Mouse (Mus musculus): ENCODE measurements around the gene Ugt1a2. TPM values are rescaled to one million over a fixed set of nuclear protein-coding genes. Genes with fewer than 3 reads are reported as not detected.

The Ugt1a2 gene
- total and polyA plus RNA-seq, 2 experiments from 2014 or later, result not detected

- no peak for DNase-seq
- Histone ChIP-seq H3K27ac (ENCODE audit: low read depth, low read length) (no peak overlapping the region), H3K27me3 (ENCODE audit: insufficient read depth, low read length) (no peaks in the 10 kb centered on the region), H3K4me2 (ENCODE audit: low read depth) (no peak overlapping the region), H3K4me3 (ENCODE audit: low read depth, low read length) (no peak overlapping the region), H3K4me1 (ENCODE audit: insufficient read depth) (no peaks in the 10 kb centered on the region), H3K36me3 (ENCODE audit: insufficient read depth) (peaks cover 30% of the 10 kb centered on the region), H3K9me3 (ENCODE audit: low read length) (peaks cover 59% of the 10 kb centered on the region), H3K9ac (no peak overlapping the region)
- no peak for ATAC-seq
- TF ChIP-seq CTCF (IDR thresholded peaks at IDR 0.05; ENCODE audit: low read depth), result no peak
- 81% methylated on average over 10 of the region's 10 CpGs for WGBS
Observed at GRCm38 (mm10) chr1:88256886-88257663, 56.7 kb downstream of the Ugt1a2 start.

- Histone ChIP-seq H3K4me3 (ENCODE audit: low read depth, low read length) (no peak overlapping the region), H3K9ac (no peak overlapping the region), H3K4me2 (ENCODE audit: low read depth) (no peak overlapping the region), H3K27me3 (ENCODE audit: insufficient read depth, low read length) (no peaks in the 10 kb centered on the region), H3K27ac (ENCODE audit: low read depth, low read length) (no peak overlapping the region), H3K36me3 (ENCODE audit: insufficient read depth) (peaks cover 36% of the 10 kb centered on the region), H3K4me1 (ENCODE audit: insufficient read depth) (no peaks in the 10 kb centered on the region), H3K9me3 (ENCODE audit: low read length) (peaks cover 53% of the 10 kb centered on the region)
- 79% methylated on average over 6 of the region's 6 CpGs for WGBS
- no peak for TF ChIP-seq CTCF (IDR thresholded peaks at IDR 0.05; ENCODE audit: low read depth)
- DNase-seq (no peak), ATAC-seq (no peak)
Observed at GRCm38 (mm10) chr1:88257681-88258080, 57.3 kb downstream of the Ugt1a2 start.

- no peak overlapping the region for H3K4me3 ChIP-seq (ENCODE audit: low read depth, low read length)
- H3K27me3 ChIP-seq (ENCODE audit: insufficient read depth, low read length), result no peaks in the 10 kb centered on the region
- H3K9ac ChIP-seq, result no peak overlapping the region
- 68% methylated on average over 6 of the region's 6 CpGs for WGBS
- H3K4me1 ChIP-seq (ENCODE audit: insufficient read depth), result no peaks in the 10 kb centered on the region
- TF ChIP-seq CTCF (IDR thresholded peaks at IDR 0.05; ENCODE audit: low read depth), result no peak
- peaks cover 43% of the 10 kb centered on the region for H3K36me3 ChIP-seq (ENCODE audit: insufficient read depth)
- no peak for DNase-seq
- ATAC-seq, result no peak
- no peak overlapping the region for H3K4me2 ChIP-seq (ENCODE audit: low read depth)
- H3K9me3 ChIP-seq (ENCODE audit: low read length), result peaks cover 47% of the 10 kb centered on the region
- H3K27ac ChIP-seq (ENCODE audit: low read depth, low read length), result no peak overlapping the region
Observed at GRCm38 (mm10) chr1:88258361-88258760, 58.0 kb downstream of the Ugt1a2 start.

GRCm38 (mm10) chr1:88258881-88259642 is 58.7 kb downstream of the Ugt1a2 start:
- H3K27ac ChIP-seq (ENCODE audit: low read depth, low read length), result no peak overlapping the region
- peaks cover 50% of the 10 kb centered on the region for H3K36me3 ChIP-seq (ENCODE audit: insufficient read depth)
- H3K4me1 ChIP-seq (ENCODE audit: insufficient read depth), result no peaks in the 10 kb centered on the region
- no peak for DNase-seq
- no peak overlapping the region for H3K4me2 ChIP-seq (ENCODE audit: low read depth)
- no peak overlapping the region for H3K4me3 ChIP-seq (ENCODE audit: low read depth, low read length)
- H3K9me3 ChIP-seq (ENCODE audit: low read length), result peaks cover 40% of the 10 kb centered on the region
- ATAC-seq, result 0 out of 2 replicates have a peak, but pooled peaks have one; percentile 1
- WGBS, result 81% methylated on average over 8 of the region's 8 CpGs
- TF ChIP-seq CTCF (IDR thresholded peaks at IDR 0.05; ENCODE audit: low read depth), result no peak
- H3K27me3 ChIP-seq (ENCODE audit: insufficient read depth, low read length), result no peaks in the 10 kb centered on the region
- peak overlapping the region; percentile 0; the same call in 1 of the 2 replicates for H3K9ac ChIP-seq

GRCm38 (mm10) chr1:88259643-88260024 is 59.2 kb downstream of the Ugt1a2 start:
- Histone ChIP-seq H3K36me3 (ENCODE audit: insufficient read depth) (peaks cover 56% of the 10 kb centered on the region), H3K4me1 (ENCODE audit: insufficient read depth) (no peaks in the 10 kb centered on the region), H3K9me3 (ENCODE audit: low read length) (peaks cover 35% of the 10 kb centered on the region), H3K27me3 (ENCODE audit: insufficient read depth, low read length) (no peaks in the 10 kb centered on the region), H3K4me2 (ENCODE audit: low read depth) (no peak overlapping the region), H3K27ac (ENCODE audit: low read depth, low read length) (no peak overlapping the region), H3K4me3 (ENCODE audit: low read depth, low read length) (no peak overlapping the region), H3K9ac (no peak overlapping the region)
- 0 out of 2 replicates have a peak, but pooled peaks have one; percentile 2 for ATAC-seq
- no peak for DNase-seq
- TF ChIP-seq CTCF (IDR thresholded peaks at IDR 0.05; ENCODE audit: low read depth), result no peak
- 79% methylated on average over 4 of the region's 4 CpGs for WGBS

GRCm38 (mm10) chr1:88260114-88260513 is 59.7 kb downstream of the Ugt1a2 start:
- ATAC-seq, result no peak
- no peak for DNase-seq

More at GRCm38 (mm10) chr1:88260114-88260513, 59.7 kb downstream of the Ugt1a2 start:
- 79% methylated on average over 6 of the region's 6 CpGs for WGBS
- H3K27ac ChIP-seq (ENCODE audit: low read depth, low read length), result no peak overlapping the region
- H3K4me1 ChIP-seq (ENCODE audit: insufficient read depth), result no peaks in the 10 kb centered on the region
- H3K36me3 ChIP-seq (ENCODE audit: insufficient read depth), result peaks cover 61% of the 10 kb centered on the region
- H3K4me2 ChIP-seq (ENCODE audit: low read depth), result no peak overlapping the region
- no peak for TF ChIP-seq CTCF (IDR thresholded peaks at IDR 0.05; ENCODE audit: low read depth)
- H3K27me3 ChIP-seq (ENCODE audit: insufficient read depth, low read length), result no peaks in the 10 kb centered on the region
- H3K9me3 ChIP-seq (ENCODE audit: low read length), result peaks cover 30% of the 10 kb centered on the region
- H3K4me3 ChIP-seq (ENCODE audit: low read depth, low read length), result no peak overlapping the region
- no peak overlapping the region for H3K9ac ChIP-seq

All from forebrain, postnatal 0 days (tissue).